Mouse (Mus musculus) embryonic facial prominence, embryonic 12.5 days (tissue): ENCODE measurements at regions not wholly inside any gene's neighbourhood (a gene's known extent, or its start where the extent isn't known, plus 50 kb on each side); places are given as distances from the start of the nearest gene placed in this dataset.

Source experiments
- ATAC-seq: fragments of 200-750 bp; cut with Nextera tagmentation; 2 replicates; pipeline ENCODE4 v1.8.0; 2017; ENCODE audit not compliant: insufficient number of reproducible peaks, insufficient read depth, low FRiP score, low TSS enrichment
- H3K27ac ChIP-seq: fragments of 300-500 bp; sonication (generic); 2 replicates; pipeline ENCODE4 v1.5.1; 2016; ENCODE audit warnings: mild to moderate bottlenecking
- H3K27me3 ChIP-seq: fragments of 300-500 bp; sonication (generic); 2 replicates; pipeline ENCODE4 v1.6.1; 2016; ENCODE audit warnings: mild to moderate bottlenecking, moderate library complexity
- H3K36me3 ChIP-seq: fragments of 300-500 bp; sonication (generic); 2 replicates; pipeline ENCODE4 v1.6.1; 2016; ENCODE audit warnings: mild to moderate bottlenecking
- H3K4me1 ChIP-seq: fragments of 300-500 bp; sonication (generic); 2 replicates; pipeline ENCODE4 v1.6.1; 2016
- H3K4me2 ChIP-seq: fragments of 300-500 bp; sonication (generic); replicated peaks from 2 replicates; pipeline ENCODE4 v1.6.1; 2016; ENCODE audit warnings: mild to moderate bottlenecking, moderate library complexity
- H3K4me3 ChIP-seq: fragments of 300-500 bp; sonication (generic); 2 replicates; pipeline ENCODE4 v1.5.1; 2016; ENCODE audit warnings: mild to moderate bottlenecking
- H3K9ac ChIP-seq: fragments of 300-500 bp; sonication (generic); 2 replicates; pipeline ENCODE4 v1.6.1; 2016; ENCODE audit warnings: mild to moderate bottlenecking, moderate library complexity
- H3K9me3 ChIP-seq: fragments of 300-500 bp; sonication (generic); 2 replicates; pipeline ENCODE4 v1.6.1; 2016; ENCODE audit warnings: mild to moderate bottlenecking, moderate library complexity
- WGBS: fragments of 180-500 bp; shearing (Covaris S2); methylation state at CpG from one replicate; pipeline ENCODE4 v1.1.7; 2016; 5-methylcytosine and 5-hydroxymethylcytosine counted together

GRCm38 (mm10) chr12:58743800-58744199 is 268.0 kb downstream of the Sec23a start:
- Histone ChIP-seq H3K36me3 (no peaks in the 10 kb centered on the region), H3K9me3 (no peaks in the 10 kb centered on the region), H3K27ac (no peak overlapping the region), H3K4me2 (no peak overlapping the region), H3K4me1 (no peaks in the 10 kb centered on the region), H3K9ac (no peak overlapping the region), H3K4me3 (no peak overlapping the region), H3K27me3 (no peaks in the 10 kb centered on the region)
- WGBS, result 97% methylated on average over 1 of the region's 1 CpGs
- no peak for ATAC-seq

- no peaks in the 10 kb centered on the region for H3K9me3 ChIP-seq
- H3K27me3 ChIP-seq, result no peaks in the 10 kb centered on the region
- H3K36me3 ChIP-seq, result no peaks in the 10 kb centered on the region
- H3K9ac ChIP-seq, result no peak overlapping the region
- H3K4me1 ChIP-seq, result no peaks in the 10 kb centered on the region
- ATAC-seq, result no peak
- no peak overlapping the region for H3K4me2 ChIP-seq
- no peak overlapping the region for H3K4me3 ChIP-seq
- 68% methylated on average over 1 of the region's 1 CpGs for WGBS
- no peak overlapping the region for H3K27ac ChIP-seq
These were observed 283.7 kb downstream of the Sec23a start for GRCm38 (mm10) chr12:58728094-58728493.

- H3K9me3 ChIP-seq, result no peaks in the 10 kb centered on the region
- ATAC-seq, result no peak
- no peaks in the 10 kb centered on the region for H3K4me1 ChIP-seq
- H3K36me3 ChIP-seq, result no peaks in the 10 kb centered on the region
- no peak overlapping the region for H3K4me2 ChIP-seq
- 94% methylated on average over 2 of the region's 2 CpGs for WGBS
- H3K9ac ChIP-seq, result no peak overlapping the region
- H3K27me3 ChIP-seq, result no peaks in the 10 kb centered on the region
- no peak overlapping the region for H3K4me3 ChIP-seq
- H3K27ac ChIP-seq, result no peak overlapping the region
These were observed 284.3 kb downstream of the Sec23a start for GRCm38 (mm10) chr12:58727547-58727946.

GRCm38 (mm10) chr12:58717908-58718307 is 293.9 kb downstream of the Sec23a start:
- Histone ChIP-seq H3K27ac (no peak overlapping the region), H3K4me1 (no peaks in the 10 kb centered on the region), H3K9me3 (no peaks in the 10 kb centered on the region), H3K4me3 (no peak overlapping the region), H3K9ac (no peak overlapping the region), H3K27me3 (no peaks in the 10 kb centered on the region), H3K36me3 (no peaks in the 10 kb centered on the region), H3K4me2 (no peak overlapping the region)
- WGBS, result 82% methylated on average over 6 of the region's 6 CpGs
- ATAC-seq, result no peak

- Histone ChIP-seq H3K27me3 (no peaks in the 10 kb centered on the region), H3K4me1 (no peaks in the 10 kb centered on the region), H3K4me3 (no peak overlapping the region), H3K9me3 (no peaks in the 10 kb centered on the region), H3K4me2 (no peak overlapping the region), H3K36me3 (no peaks in the 10 kb centered on the region), H3K9ac (no peak overlapping the region), H3K27ac (no peak overlapping the region)
- ATAC-seq, result no peak
- 89% methylated on average over 1 of the region's 1 CpGs for WGBS
These were observed 297.6 kb downstream of the Sec23a start for GRCm38 (mm10) chr12:58714207-58714606.

- 82% methylated on average over 5 of the region's 5 CpGs for WGBS
- ATAC-seq, result no peak
- H3K4me3 ChIP-seq, result no peak overlapping the region
These were observed 316.1 kb downstream of the Sec23a start for GRCm38 (mm10) chr12:58695680-58696079.

GRCm38 (mm10) chr12:58669914-58670635 is 341.7 kb downstream of the Sec23a start:
- no peaks in the 10 kb centered on the region for H3K4me1 ChIP-seq
- ATAC-seq, result no peak
- no peak overlapping the region for H3K27ac ChIP-seq
- no peaks in the 10 kb centered on the region for H3K27me3 ChIP-seq
- H3K4me2 ChIP-seq, result no peak overlapping the region
- WGBS, result 84% methylated on average over 3 of the region's 3 CpGs
- no peak overlapping the region for H3K9ac ChIP-seq
- no peaks in the 10 kb centered on the region for H3K36me3 ChIP-seq
- H3K9me3 ChIP-seq, result no peaks in the 10 kb centered on the region
- H3K4me3 ChIP-seq, result no peak overlapping the region

More at GRCm38 (mm10) chr12:58695680-58696079, 316.1 kb downstream of the Sec23a start:
- Histone ChIP-seq H3K27me3 (no peaks in the 10 kb centered on the region), H3K4me2 (no peak overlapping the region), H3K27ac (no peak overlapping the region), H3K36me3 (no peaks in the 10 kb centered on the region), H3K9ac (no peak overlapping the region), H3K4me1 (no peaks in the 10 kb centered on the region), H3K9me3 (0 out of 2 replicates have a peak, but pooled peaks cover 3% of the 10 kb centered on the region)

- no peaks in the 10 kb centered on the region for H3K27me3 ChIP-seq
- H3K36me3 ChIP-seq, result no peaks in the 10 kb centered on the region
- no peak overlapping the region for H3K4me3 ChIP-seq
- WGBS, result 93% methylated on average over 2 of the region's 2 CpGs
- H3K9me3 ChIP-seq, result no peaks in the 10 kb centered on the region
- no peak overlapping the region for H3K4me2 ChIP-seq
- no peaks in the 10 kb centered on the region for H3K4me1 ChIP-seq
- no peak overlapping the region for H3K27ac ChIP-seq
- ATAC-seq, result no peak
- no peak overlapping the region for H3K9ac ChIP-seq
These were observed 357.2 kb downstream of the Sec23a start for GRCm38 (mm10) chr12:58654530-58655056.

- Histone ChIP-seq H3K27ac (no peak overlapping the region), H3K9ac (no peak overlapping the region), H3K4me1 (no peaks in the 10 kb centered on the region), H3K9me3 (no peaks in the 10 kb centered on the region), H3K27me3 (no peaks in the 10 kb centered on the region), H3K36me3 (no peaks in the 10 kb centered on the region), H3K4me2 (no peak overlapping the region), H3K4me3 (no peak overlapping the region)
- no peak for ATAC-seq
- 83% methylated on average over 6 of the region's 6 CpGs for WGBS
These were observed 358.1 kb downstream of the Sec23a start for GRCm38 (mm10) chr12:58653751-58654150.

- no peaks in the 10 kb centered on the region for H3K36me3 ChIP-seq
- ATAC-seq, result no peak
- H3K4me3 ChIP-seq, result no peak overlapping the region
- H3K9me3 ChIP-seq, result no peaks in the 10 kb centered on the region
- no peak overlapping the region for H3K9ac ChIP-seq
- no peaks in the 10 kb centered on the region for H3K4me1 ChIP-seq
- no peaks in the 10 kb centered on the region for H3K27me3 ChIP-seq
- H3K4me2 ChIP-seq, result no peak overlapping the region
- WGBS, result 68% methylated on average over 6 of the region's 6 CpGs
- H3K27ac ChIP-seq, result no peak overlapping the region
These were observed 358.6 kb downstream of the Sec23a start for GRCm38 (mm10) chr12:58653222-58653621.

- Histone ChIP-seq H3K27me3 (no peaks in the 10 kb centered on the region), H3K4me1 (no peaks in the 10 kb centered on the region), H3K27ac (no peak overlapping the region), H3K4me3 (no peak overlapping the region), H3K9ac (no peak overlapping the region), H3K36me3 (no peaks in the 10 kb centered on the region), H3K4me2 (no peak overlapping the region), H3K9me3 (no peaks in the 10 kb centered on the region)
- 85% methylated on average over 4 of the region's 4 CpGs for WGBS
- ATAC-seq, result no peak
These were observed 359.1 kb downstream of the Sec23a start for GRCm38 (mm10) chr12:58652701-58653100.

GRCm38 (mm10) chr12:58648322-58648721 is 363.5 kb downstream of the Sec23a start:
- Histone ChIP-seq H3K9ac (no peak overlapping the region), H3K4me1 (no peaks in the 10 kb centered on the region), H3K27me3 (no peaks in the 10 kb centered on the region), H3K4me2 (no peak overlapping the region), H3K36me3 (no peaks in the 10 kb centered on the region), H3K27ac (no peak overlapping the region), H3K4me3 (no peak overlapping the region), H3K9me3 (no peaks in the 10 kb centered on the region)
- WGBS, result 60% methylated on average over 4 of the region's 4 CpGs
- no peak for ATAC-seq
